Mouse (Mus musculus): Measurements from ENCODE around the gene Ezr. TPM values are rescaled to one million over a fixed set of nuclear protein-coding genes. Genes with fewer than 3 reads are reported as not detected.

Ezr gene
- polyA plus RNA-seq, 1 experiment = 664 TPM

DNA sequence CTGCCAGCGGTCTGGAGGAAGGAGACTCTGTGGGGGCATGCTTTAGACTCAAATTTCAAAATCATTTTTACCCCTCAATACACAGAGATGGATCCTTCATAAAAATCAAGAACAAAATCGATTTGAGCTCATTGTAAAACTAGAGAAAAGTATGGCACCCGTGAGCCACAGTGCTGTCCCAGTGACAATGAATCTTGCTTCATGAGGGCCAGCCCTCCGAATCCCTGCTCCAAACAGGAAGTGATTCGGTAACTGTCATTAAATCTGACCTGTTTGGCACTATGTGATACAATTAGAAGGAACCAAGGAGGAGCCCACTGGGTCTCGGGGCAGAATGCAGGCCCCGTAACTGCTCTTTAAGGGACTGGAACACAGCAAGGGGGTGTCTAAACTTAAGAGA is 43.7 kb downstream of the Ezr start:
- peaks cover 15% of the 10 kb centered on the region for H3K4me1 ChIP-seq (ENCODE audit: control insufficient read depth, insufficient read depth, low read length)
- no peak overlapping the region for H3K27ac ChIP-seq (ENCODE audit: insufficient read depth, low read depth, low read length)
- TF ChIP-seq CTCF (IDR thresholded peaks at IDR 0.05; ENCODE audit: insufficient read depth, low read depth, low read length) = no peak
- TF ChIP-seq POLR2A (IDR thresholded peaks at IDR 0.05; ENCODE audit: insufficient read depth, low read depth, low read length) = no peak
- whole genome bisulfite sequencing = 92% methylated on average over 7 of the region's 7 CpGs
- no peak overlapping the region for H3K4me3 ChIP-seq (ENCODE audit: insufficient read depth, low read depth, low read length)

- WGBS = 88% methylated on average over 12 of the region's 12 CpGs
- H3K4me3 ChIP-seq (ENCODE audit: insufficient read depth, low read depth, low read length) = no peak overlapping the region
- TF ChIP-seq POLR2A (IDR thresholded peaks at IDR 0.05; ENCODE audit: insufficient read depth, low read depth, low read length) = no peak
- TF ChIP-seq CTCF (IDR thresholded peaks at IDR 0.05; ENCODE audit: insufficient read depth, low read depth, low read length) = no peak
- H3K27ac ChIP-seq (ENCODE audit: insufficient read depth, low read depth, low read length) = no peak overlapping the region
- H3K4me1 ChIP-seq (ENCODE audit: control insufficient read depth, insufficient read depth, low read length) = peaks cover 12% of the 10 kb centered on the region
Observed at GRCm38 (mm10) chr17:6737273-6737997, 45.1 kb downstream of the Ezr start.

DNA sequence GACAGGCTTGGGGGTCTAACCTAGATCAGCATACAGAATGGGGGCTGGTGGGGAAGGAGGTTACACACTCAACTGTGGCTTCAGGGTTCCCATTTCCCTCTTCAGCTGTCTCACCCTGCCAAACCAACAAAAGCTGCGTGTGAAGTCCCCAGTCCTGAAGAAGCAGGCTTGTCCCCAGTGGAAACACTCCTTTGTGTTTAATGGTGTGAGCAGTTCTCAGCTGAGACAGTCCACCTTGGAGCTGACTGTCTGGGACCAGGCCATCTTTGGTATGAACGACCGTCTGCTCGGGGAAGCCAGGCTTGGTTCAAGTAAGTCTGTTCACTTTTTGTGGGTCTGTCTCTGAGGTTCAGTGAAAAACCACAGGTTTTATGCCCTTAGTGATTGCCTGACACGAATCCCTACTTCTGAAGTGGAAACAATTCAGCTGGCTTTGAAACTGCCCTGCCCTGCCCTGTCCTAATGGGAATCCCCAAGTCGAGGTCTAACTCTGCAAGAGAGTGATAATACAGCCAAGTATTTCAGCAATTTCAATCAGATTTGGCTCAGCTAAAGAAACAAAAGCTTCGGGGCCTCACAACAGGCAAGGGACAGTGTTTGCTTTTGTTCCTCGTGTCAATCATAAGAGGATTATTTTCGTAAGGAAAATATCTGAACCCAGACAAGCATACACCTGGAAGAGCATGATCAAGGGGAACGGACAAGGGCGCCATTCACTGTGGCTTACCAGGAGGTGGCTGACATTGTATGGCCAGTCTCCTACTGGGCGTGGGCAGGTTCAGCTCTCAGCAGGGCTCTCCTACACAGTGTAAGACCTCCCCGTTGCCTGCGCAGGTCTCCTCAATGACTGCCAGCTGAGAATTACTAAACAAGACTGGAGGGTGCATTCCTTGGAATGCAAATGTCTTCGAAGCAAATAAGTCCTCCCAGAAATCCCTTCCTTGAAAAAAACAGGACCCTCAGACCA is 46.0 kb downstream of the Ezr start:
- Histone ChIP-seq H3K27ac (ENCODE audit: insufficient read depth, low read depth, low read length) (no peak overlapping the region), H3K4me1 (ENCODE audit: control insufficient read depth, insufficient read depth, low read length) (peaks cover 6% of the 10 kb centered on the region; the same call in 1 of the 2 replicates), H3K4me3 (ENCODE audit: insufficient read depth, low read depth, low read length) (no peak overlapping the region)
- 60% methylated on average over 15 of the region's 15 CpGs for WGBS
- no peak for TF ChIP-seq POLR2A (IDR thresholded peaks at IDR 0.05; ENCODE audit: insufficient read depth, low read depth, low read length)
- TF ChIP-seq CTCF (IDR thresholded peaks at IDR 0.05; ENCODE audit: insufficient read depth, low read depth, low read length) = no peak

GRCm38 (mm10) chr17:6734746-6735441 is 47.7 kb downstream of the Ezr start:
- WGBS = 95% methylated on average over 12 of the region's 12 CpGs
- Histone ChIP-seq H3K4me1 (ENCODE audit: control insufficient read depth, insufficient read depth, low read length) (no peaks in the 10 kb centered on the region), H3K27ac (ENCODE audit: insufficient read depth, low read depth, low read length) (no peak overlapping the region), H3K4me3 (ENCODE audit: insufficient read depth, low read depth, low read length) (no peak overlapping the region)
- TF ChIP-seq POLR2A (IDR thresholded peaks at IDR 0.05; ENCODE audit: insufficient read depth, low read depth, low read length) (no peak), CTCF (IDR thresholded peaks at IDR 0.05; ENCODE audit: insufficient read depth, low read depth, low read length) (no peak)

DNA sequence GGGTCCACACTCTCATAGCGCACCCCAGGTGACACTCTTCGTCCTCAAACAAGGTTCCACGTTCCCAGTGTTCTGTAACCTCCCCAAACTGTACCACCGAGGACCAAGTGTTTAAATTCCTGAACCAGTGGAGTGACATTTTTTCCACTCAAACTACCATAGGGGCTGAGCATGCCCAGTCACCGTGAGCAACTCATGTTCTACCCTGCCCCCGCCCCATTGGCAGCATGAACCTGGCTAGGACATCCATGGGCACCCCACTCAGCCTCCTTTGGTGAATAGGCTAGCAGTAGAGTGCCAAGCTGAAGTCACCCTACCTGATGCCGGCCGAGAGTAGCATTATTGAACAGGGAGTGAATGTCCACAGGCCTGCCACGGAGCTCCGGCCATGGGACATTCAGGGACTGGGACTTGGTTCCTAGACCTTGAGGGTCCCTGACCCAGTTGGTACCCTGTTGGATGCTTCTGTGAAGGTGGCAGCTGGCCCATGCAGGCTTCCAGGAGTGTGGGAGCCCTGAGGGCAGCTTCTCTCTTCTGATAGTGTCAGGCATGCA is 49.2 kb downstream of the Ezr start:
- no peak for TF ChIP-seq POLR2A (IDR thresholded peaks at IDR 0.05; ENCODE audit: insufficient read depth, low read depth, low read length)
- no peak for TF ChIP-seq CTCF (IDR thresholded peaks at IDR 0.05; ENCODE audit: insufficient read depth, low read depth, low read length)
- WGBS = 96% methylated on average over 10 of the region's 10 CpGs

DNA sequence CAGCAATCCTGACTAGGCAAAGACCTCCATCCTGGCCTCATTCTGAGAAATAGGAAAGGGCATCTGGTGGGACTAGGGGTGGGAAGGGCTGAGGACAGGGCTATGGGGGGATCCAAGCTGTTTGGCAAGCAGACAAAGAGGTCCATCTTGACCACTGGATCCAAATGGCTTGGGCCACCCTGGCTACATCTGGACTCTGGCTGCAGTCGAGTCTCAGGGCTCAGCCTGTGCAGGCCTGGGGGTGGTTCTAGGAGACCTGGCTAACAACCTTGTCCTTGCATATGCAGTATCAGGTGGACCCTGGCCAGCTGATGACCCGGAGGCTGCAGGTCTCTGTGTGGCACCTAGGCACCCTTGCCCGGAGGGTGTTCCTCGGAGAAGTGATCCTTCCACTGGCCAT is 49.9 kb downstream of the Ezr start:
- Histone ChIP-seq H3K4me3 (ENCODE audit: insufficient read depth, low read depth, low read length) (no peak overlapping the region), H3K27ac (ENCODE audit: insufficient read depth, low read depth, low read length) (no peak overlapping the region), H3K4me1 (ENCODE audit: control insufficient read depth, insufficient read depth, low read length) (peaks cover 3% of the 10 kb centered on the region)
- WGBS = 95% methylated on average over 4 of the region's 4 CpGs
- TF ChIP-seq POLR2A (IDR thresholded peaks at IDR 0.05; ENCODE audit: insufficient read depth, low read depth, low read length) = no peak
- TF ChIP-seq CTCF (IDR thresholded peaks at IDR 0.05; ENCODE audit: insufficient read depth, low read depth, low read length) = no peak

More for the DNA sequence above, 49.2 kb downstream of the Ezr start:
- Histone ChIP-seq H3K4me1 (ENCODE audit: control insufficient read depth, insufficient read depth, low read length) (peaks cover 3% of the 10 kb centered on the region), H3K4me3 (ENCODE audit: insufficient read depth, low read depth, low read length) (no peak overlapping the region), H3K27ac (ENCODE audit: insufficient read depth, low read depth, low read length) (no peak overlapping the region)

GRCm38 (mm10) chr17:6731634-6732033 is 51.0 kb downstream of the Ezr start:
- no peak overlapping the region for H3K4me3 ChIP-seq (ENCODE audit: insufficient read depth, low read depth, low read length)
- H3K4me1 ChIP-seq (ENCODE audit: control insufficient read depth, insufficient read depth, low read length) = peaks cover 3% of the 10 kb centered on the region
- TF ChIP-seq CTCF (IDR thresholded peaks at IDR 0.05; ENCODE audit: insufficient read depth, low read depth, low read length) (no peak), POLR2A (IDR thresholded peaks at IDR 0.05; ENCODE audit: insufficient read depth, low read depth, low read length) (no peak)
- WGBS = 93% methylated on average over 12 of the region's 12 CpGs
- H3K27ac ChIP-seq (ENCODE audit: insufficient read depth, low read depth, low read length) = no peak overlapping the region

- Histone ChIP-seq H3K4me3 (ENCODE audit: insufficient read depth, low read depth, low read length) (no peak overlapping the region), H3K27ac (ENCODE audit: insufficient read depth, low read depth, low read length) (no peak overlapping the region), H3K4me1 (ENCODE audit: control insufficient read depth, insufficient read depth, low read length) (peaks cover 3% of the 10 kb centered on the region)
- WGBS = 87% methylated on average over 8 of the region's 8 CpGs
- no peak for TF ChIP-seq CTCF (IDR thresholded peaks at IDR 0.05; ENCODE audit: insufficient read depth, low read depth, low read length)
- TF ChIP-seq POLR2A (IDR thresholded peaks at IDR 0.05; ENCODE audit: insufficient read depth, low read depth, low read length) = no peak
Observed at GRCm38 (mm10) chr17:6731132-6731531, 51.5 kb downstream of the Ezr start.

All from olfactory bulb, adult 2 months (tissue).